Mouse (Mus musculus) ES-Bruce4 (cell line): Measurements from ENCODE around the gene Wdr25. TPM values are rescaled to one million over a fixed set of nuclear protein-coding genes. Genes with fewer than 3 reads are reported as not detected.
"Not testable (repeated sequence)": the region's sequence is repeated elsewhere in the genome, so short reads cannot be mapped to it uniquely, and the experiment has no call there.

ENCODE experiments used
- H3K27ac ChIP-seq: 2 replicates; pipeline ENCODE4 v1.5.1; 2012; ENCODE audit warnings: low read length, inconsistent platforms; ENCODE audit not compliant: insufficient read depth
- H3K27me3 ChIP-seq: 2 replicates; pipeline ENCODE4 v1.6.1; 2012; ENCODE audit warnings: mild to moderate bottlenecking, low read length, inconsistent platforms; ENCODE audit not compliant: control insufficient read depth, poor library complexity, insufficient read depth, severe bottlenecking
- H3K36me3 ChIP-seq: 2 replicates; pipeline ENCODE4 v1.6.1; 2012; ENCODE audit warnings: inconsistent platforms, mild to moderate bottlenecking, low read length, moderate library complexity; ENCODE audit not compliant: control insufficient read depth, poor library complexity, insufficient read depth, severe bottlenecking
- H3K4me1 ChIP-seq: one replicate; pipeline ENCODE4 v1.8.1; 2011; ENCODE audit warnings: low read length; ENCODE audit not compliant: control insufficient read depth, insufficient read depth
- H3K4me3 ChIP-seq: 2 replicates; pipeline ENCODE4 v1.5.1; 2011; ENCODE audit warnings: low read depth, mild to moderate bottlenecking, low read length
- H3K9ac ChIP-seq: 2 replicates; pipeline ENCODE4 v1.6.1; 2012; ENCODE audit warnings: low read depth, mild to moderate bottlenecking, inconsistent platforms; ENCODE audit not compliant: poor library complexity, severe bottlenecking
- H3K9me3 ChIP-seq: replicated peaks from 2 replicates; pipeline ENCODE4 v1.6.1; 2012; ENCODE audit warnings: mild to moderate bottlenecking, low read length, inconsistent platforms; ENCODE audit not compliant: control insufficient read depth, poor library complexity, insufficient read depth, severe bottlenecking
- CTCF ChIP-seq: IDR thresholded peaks from one replicate; pipeline ENCODE4 v1.8.1; 2011; ENCODE audit warnings: low read depth, low read length
- EP300 ChIP-seq: IDR thresholded peaks from 2 replicates; pipeline ENCODE4 v1.6.1; 2011; ENCODE audit warnings: low read depth, low read length; ENCODE audit not compliant: insufficient read depth
- POLR2A ChIP-seq: IDR thresholded peaks from one replicate; pipeline ENCODE4 v1.8.1; 2011; ENCODE audit warnings: low read length; ENCODE audit not compliant: insufficient read depth
- polyA plus RNA-seq: library from polyadenylated mRNA; stranded (reverse); fragments of >200 nt; gene quantifications from 2 replicates; pipeline ENCODE4 v1.2.4, GENCODE M21; 2011; ENCODE audit warnings: low read depth; ENCODE audit not compliant: missing spikeins, insufficient read depth, insufficient read length

Wdr25 gene
- 7.2 and 12.7 TPM in 2 replicates for polyA plus RNA-seq

GRCm38 (mm10) chr12:108892989-108893714, at the start of gene Wdr25:
TSS of gene Wdr25 (plus strand) at chr12:108893631.
- peak within 1 kb of the TSS; percentile 100 for H3K4me3 ChIP-seq
- no peaks in the 10 kb centered on the region for H3K4me1 ChIP-seq
- H3K27ac ChIP-seq = 0 out of 2 replicates have a peak within 1 kb of the TSS, but pooled peaks have one; percentile 3
- no peaks in the 10 kb centered on the region for H3K9me3 ChIP-seq
- peaks cover 3% of the 10 kb centered on the region for H3K36me3 ChIP-seq
- peak within 1 kb of the TSS; percentile 81 for H3K9ac ChIP-seq
- TF ChIP-seq POLR2A (no peak), EP300 (no peak), CTCF (no peak)
- H3K27me3 ChIP-seq = no peaks in the 10 kb centered on the region

- not testable (repeated sequence) for H3K27me3 ChIP-seq, H3K27ac ChIP-seq, H3K36me3 ChIP-seq, H3K4me3 ChIP-seq, H3K9ac ChIP-seq, H3K4me1 ChIP-seq, H3K9me3 ChIP-seq
Measured at GRCm38 (mm10) chr12:108848033-108848432, 45.4 kb upstream of the Wdr25 start.

- Histone ChIP-seq H3K36me3 (no peaks in the 10 kb centered on the region), H3K9ac (no peak overlapping the region), H3K9me3 (no peaks in the 10 kb centered on the region), H3K4me1 (no peaks in the 10 kb centered on the region), H3K27me3 (no peaks in the 10 kb centered on the region), H3K4me3 (no peak overlapping the region), H3K27ac (no peak overlapping the region)
- TF ChIP-seq POLR2A (no peak), EP300 (no peak), CTCF (no peak)
Measured at GRCm38 (mm10) chr12:108849488-108850022, 43.9 kb upstream of the Wdr25 start.

- H3K9me3 ChIP-seq = no peaks in the 10 kb centered on the region
- H3K9ac ChIP-seq = no peak overlapping the region
- H3K27me3 ChIP-seq = no peaks in the 10 kb centered on the region
- H3K4me1 ChIP-seq = no peaks in the 10 kb centered on the region
- H3K4me3 ChIP-seq = no peak overlapping the region
- H3K27ac ChIP-seq = no peak overlapping the region
- no peaks in the 10 kb centered on the region for H3K36me3 ChIP-seq
- TF ChIP-seq CTCF = no peak
- TF ChIP-seq EP300 = no peak
- TF ChIP-seq POLR2A = no peak
Measured at GRCm38 (mm10) chr12:108850129-108850528, 43.3 kb upstream of the Wdr25 start.

GRCm38 (mm10) chr12:108850886-108851285, 42.5 kb upstream of the Wdr25 start:
- Histone ChIP-seq H3K36me3 (no peaks in the 10 kb centered on the region), H3K9me3 (no peaks in the 10 kb centered on the region), H3K4me1 (no peaks in the 10 kb centered on the region), H3K27me3 (no peaks in the 10 kb centered on the region), H3K4me3 (no peak overlapping the region), H3K9ac (no peak overlapping the region), H3K27ac (no peak overlapping the region)
- no peak for TF ChIP-seq CTCF
- no peak for TF ChIP-seq EP300
- TF ChIP-seq POLR2A = no peak

- no peak overlapping the region for H3K4me3 ChIP-seq
- TF ChIP-seq CTCF = no peak
- TF ChIP-seq EP300 = no peak
- TF ChIP-seq POLR2A = no peak
- H3K36me3 ChIP-seq = no peaks in the 10 kb centered on the region
- H3K9me3 ChIP-seq = no peaks in the 10 kb centered on the region
- H3K27ac ChIP-seq = no peak overlapping the region
- no peaks in the 10 kb centered on the region for H3K4me1 ChIP-seq
- H3K27me3 ChIP-seq = no peaks in the 10 kb centered on the region
- no peak overlapping the region for H3K9ac ChIP-seq
Measured at GRCm38 (mm10) chr12:108852822-108853221, 40.6 kb upstream of the Wdr25 start.
